Mouse (Mus musculus): ENCODE results near the gene Inca1. TPM values are rescaled to one million over a fixed set of nuclear protein-coding genes. Genes with fewer than 3 reads are reported as not detected.

Inca1 gene
- polyA plus RNA-seq, 1 experiment from 2014 or later = 1.8 TPM

- no peak overlapping the region for H3K9ac ChIP-seq (ENCODE audit: low read depth, low read length)
- H3K27ac ChIP-seq (ENCODE audit: low read length) = no peak overlapping the region
- ATAC-seq = no peak
- H3K4me3 ChIP-seq (ENCODE audit: low read length) = no peak overlapping the region
- no peak overlapping the region for H3K4me2 ChIP-seq (ENCODE audit: low read depth, low read length)
- H3K36me3 ChIP-seq (ENCODE audit: control insufficient read depth, insufficient read depth, low read length) = peaks cover 8% of the 10 kb centered on the region; the same call in 1 of the 2 replicates
- peaks cover 5% of the 10 kb centered on the region for H3K4me1 ChIP-seq (ENCODE audit: control insufficient read depth, insufficient read depth, low read length)
- no peaks in the 10 kb centered on the region for H3K27me3 ChIP-seq (replicated peaks; ENCODE audit: control insufficient read depth, insufficient read depth, low read length)
- no peaks in the 10 kb centered on the region for H3K9me3 ChIP-seq (ENCODE audit: control insufficient read depth, low read length)
- 95% methylated on average over 8 of the region's 8 CpGs for WGBS
Measured at GRCm38 (mm10) chr11:70679361-70679760, 20.6 kb downstream of the Inca1 start.

- ATAC-seq = no peak
- no peak overlapping the region for H3K4me2 ChIP-seq (ENCODE audit: low read depth, low read length)
Measured at GRCm38 (mm10) chr11:70678576-70678975, 21.4 kb downstream of the Inca1 start.

GRCm38 (mm10) chr11:70678092-70678491, 21.9 kb downstream of the Inca1 start:
- WGBS = 76% methylated on average over 9 of the region's 9 CpGs
- H3K36me3 ChIP-seq (ENCODE audit: control insufficient read depth, insufficient read depth, low read length) = peaks cover 9% of the 10 kb centered on the region
- no peak for ATAC-seq

More at GRCm38 (mm10) chr11:70678576-70678975, 21.4 kb downstream of the Inca1 start:
- no peak overlapping the region for H3K9ac ChIP-seq (ENCODE audit: low read depth, low read length)
- peaks cover 11% of the 10 kb centered on the region for H3K36me3 ChIP-seq (ENCODE audit: control insufficient read depth, insufficient read depth, low read length)
- peaks cover 5% of the 10 kb centered on the region for H3K4me1 ChIP-seq (ENCODE audit: control insufficient read depth, insufficient read depth, low read length)
- no peak overlapping the region for H3K4me3 ChIP-seq (ENCODE audit: low read length)
- no peaks in the 10 kb centered on the region for H3K27me3 ChIP-seq (replicated peaks; ENCODE audit: control insufficient read depth, insufficient read depth, low read length)
- no peak overlapping the region for H3K27ac ChIP-seq (ENCODE audit: low read length)
- WGBS = 77% methylated on average over 2 of the region's 2 CpGs
- H3K9me3 ChIP-seq (ENCODE audit: control insufficient read depth, low read length) = no peaks in the 10 kb centered on the region

GRCm38 (mm10) chr11:70674501-70674900, 25.5 kb downstream of the Inca1 start:
- ATAC-seq = no peak
- peaks cover 11% of the 10 kb centered on the region for H3K4me1 ChIP-seq (ENCODE audit: control insufficient read depth, insufficient read depth, low read length)
- no peak overlapping the region for H3K4me3 ChIP-seq (ENCODE audit: low read length)
- peaks cover 8% of the 10 kb centered on the region for H3K36me3 ChIP-seq (ENCODE audit: control insufficient read depth, insufficient read depth, low read length)
- H3K4me2 ChIP-seq (ENCODE audit: low read depth, low read length) = no peak overlapping the region
- no peaks in the 10 kb centered on the region for H3K27me3 ChIP-seq (replicated peaks; ENCODE audit: control insufficient read depth, insufficient read depth, low read length)
- WGBS = 68% methylated on average over 11 of the region's 11 CpGs
- no peaks in the 10 kb centered on the region for H3K9me3 ChIP-seq (ENCODE audit: control insufficient read depth, low read length)
- H3K9ac ChIP-seq (ENCODE audit: low read depth, low read length) = no peak overlapping the region
- H3K27ac ChIP-seq (ENCODE audit: low read length) = no peak overlapping the region

More at GRCm38 (mm10) chr11:70678092-70678491, 21.9 kb downstream of the Inca1 start:
- H3K4me2 ChIP-seq (ENCODE audit: low read depth, low read length) = no peak overlapping the region
- H3K4me3 ChIP-seq (ENCODE audit: low read length) = no peak overlapping the region
- H3K27ac ChIP-seq (ENCODE audit: low read length) = no peak overlapping the region
- H3K4me1 ChIP-seq (ENCODE audit: control insufficient read depth, insufficient read depth, low read length) = peaks cover 5% of the 10 kb centered on the region
- no peaks in the 10 kb centered on the region for H3K27me3 ChIP-seq (replicated peaks; ENCODE audit: control insufficient read depth, insufficient read depth, low read length)
- no peaks in the 10 kb centered on the region for H3K9me3 ChIP-seq (ENCODE audit: control insufficient read depth, low read length)
- no peak overlapping the region for H3K9ac ChIP-seq (ENCODE audit: low read depth, low read length)

GRCm38 (mm10) chr11:70674014-70674413, 25.9 kb downstream of the Inca1 start:
- Histone ChIP-seq H3K4me2 (ENCODE audit: low read depth, low read length) (no peak overlapping the region), H3K4me1 (ENCODE audit: control insufficient read depth, insufficient read depth, low read length) (peaks cover 11% of the 10 kb centered on the region), H3K36me3 (ENCODE audit: control insufficient read depth, insufficient read depth, low read length) (peaks cover 8% of the 10 kb centered on the region), H3K4me3 (ENCODE audit: low read length) (no peak overlapping the region), H3K27me3 (replicated peaks; ENCODE audit: control insufficient read depth, insufficient read depth, low read length) (no peaks in the 10 kb centered on the region), H3K9ac (ENCODE audit: low read depth, low read length) (no peak overlapping the region), H3K27ac (ENCODE audit: low read length) (no peak overlapping the region), H3K9me3 (ENCODE audit: control insufficient read depth, low read length) (no peaks in the 10 kb centered on the region)
- no peak for ATAC-seq
- 81% methylated on average over 6 of the region's 6 CpGs for WGBS

- ATAC-seq = no peak
- peaks cover 13% of the 10 kb centered on the region for H3K4me1 ChIP-seq (ENCODE audit: control insufficient read depth, insufficient read depth, low read length)
- no peak overlapping the region for H3K4me2 ChIP-seq (ENCODE audit: low read depth, low read length)
- H3K9me3 ChIP-seq (ENCODE audit: control insufficient read depth, low read length) = no peaks in the 10 kb centered on the region
- H3K9ac ChIP-seq (ENCODE audit: low read depth, low read length) = no peak overlapping the region; the same call in 1 of the 2 replicates
- H3K4me3 ChIP-seq (ENCODE audit: low read length) = no peak overlapping the region
- no peak overlapping the region for H3K27ac ChIP-seq (ENCODE audit: low read length)
- no peaks in the 10 kb centered on the region for H3K27me3 ChIP-seq (replicated peaks; ENCODE audit: control insufficient read depth, insufficient read depth, low read length)
- H3K36me3 ChIP-seq (ENCODE audit: control insufficient read depth, insufficient read depth, low read length) = peaks cover 8% of the 10 kb centered on the region
- 80% methylated on average over 16 of the region's 16 CpGs for WGBS
Measured at GRCm38 (mm10) chr11:70671333-70672047, 28.5 kb downstream of the Inca1 start.

- no peak for ATAC-seq
- Histone ChIP-seq H3K4me2 (ENCODE audit: low read depth, low read length) (peak overlapping the region; percentile 87), H3K9me3 (ENCODE audit: control insufficient read depth, low read length) (no peaks in the 10 kb centered on the region), H3K27ac (ENCODE audit: low read length) (peak overlapping the region; percentile 98), H3K27me3 (replicated peaks; ENCODE audit: control insufficient read depth, insufficient read depth, low read length) (no peaks in the 10 kb centered on the region), H3K4me1 (ENCODE audit: control insufficient read depth, insufficient read depth, low read length) (peaks cover 13% of the 10 kb centered on the region), H3K4me3 (ENCODE audit: low read length) (peak overlapping the region; percentile 71), H3K9ac (ENCODE audit: low read depth, low read length) (peak overlapping the region; percentile 86), H3K36me3 (ENCODE audit: control insufficient read depth, insufficient read depth, low read length) (peaks cover 4% of the 10 kb centered on the region)
- WGBS = 47% methylated on average over 14 of the region's 14 CpGs
Measured at GRCm38 (mm10) chr11:70670483-70670882, 29.5 kb downstream of the Inca1 start.

GRCm38 (mm10) chr11:70669582-70670345, 30.2 kb downstream of the Inca1 start:
- Histone ChIP-seq H3K27ac (ENCODE audit: low read length) (peak overlapping the region; percentile 98), H3K9me3 (ENCODE audit: control insufficient read depth, low read length) (no peaks in the 10 kb centered on the region)
- WGBS = under 1% methylated on average over 31 of the region's 31 CpGs

GRCm38 (mm10) chr11:70668771-70669505, 31.0 kb downstream of the Inca1 start, which contains the start of gene Spag7:
Gene Spag7, minus strand, starts transcription at chr11:70669416.
- Histone ChIP-seq H3K4me3 (ENCODE audit: low read length) (peak within 1 kb of the TSS; percentile 71), H3K27ac (ENCODE audit: low read length) (peak within 1 kb of the TSS; percentile 98), H3K9me3 (ENCODE audit: control insufficient read depth, low read length) (no peaks in the 10 kb centered on the region), H3K27me3 (replicated peaks; ENCODE audit: control insufficient read depth, insufficient read depth, low read length) (no peaks in the 10 kb centered on the region), H3K9ac (ENCODE audit: low read depth, low read length) (peak within 1 kb of the TSS; percentile 86), H3K4me1 (ENCODE audit: control insufficient read depth, insufficient read depth, low read length) (peaks cover 13% of the 10 kb centered on the region), H3K4me2 (ENCODE audit: low read depth, low read length) (peak within 1 kb of the TSS; percentile 87), H3K36me3 (ENCODE audit: control insufficient read depth, insufficient read depth, low read length) (peaks cover 12% of the 10 kb centered on the region)
- under 1% methylated on average over 44 of the region's 44 CpGs for WGBS
- peak; percentile 97 for ATAC-seq

More at GRCm38 (mm10) chr11:70669582-70670345, 30.2 kb downstream of the Inca1 start:
- peak overlapping the region; percentile 87 for H3K4me2 ChIP-seq (ENCODE audit: low read depth, low read length)
- H3K4me3 ChIP-seq (ENCODE audit: low read length) = peak overlapping the region; percentile 71
- no peaks in the 10 kb centered on the region for H3K27me3 ChIP-seq (replicated peaks; ENCODE audit: control insufficient read depth, insufficient read depth, low read length)
- H3K36me3 ChIP-seq (ENCODE audit: control insufficient read depth, insufficient read depth, low read length) = peaks cover 10% of the 10 kb centered on the region
- H3K9ac ChIP-seq (ENCODE audit: low read depth, low read length) = peak overlapping the region; percentile 86
- ATAC-seq = peak; percentile 21
- H3K4me1 ChIP-seq (ENCODE audit: control insufficient read depth, insufficient read depth, low read length) = peaks cover 13% of the 10 kb centered on the region
